Mouse (Mus musculus) embryonic facial prominence, embryonic 14.5 days (tissue): ENCODE data around the gene Hist1h2ag. TPM values are rescaled to one million over a fixed set of nuclear protein-coding genes. Genes with fewer than 3 reads are reported as not detected.
A peak's percentile ranks its signal among the peaks of the same experiment; 100 is the strongest.
"Not testable (repeated sequence)": the region's sequence is repeated elsewhere in the genome, so short reads cannot be mapped to it uniquely, and the experiment has no call there.

Experiments used
- ATAC-seq: fragments of 200-750 bp; cut with Nextera tagmentation; 2 replicates; pipeline ENCODE4 v1.8.0; 2017; ENCODE audit warnings: low read depth, moderate number of reproducible peaks, moderate TSS enrichment
- DNase-seq: peaks from one replicate; pipeline ENCODE4 v3.0.0-alpha.2; 2015; ENCODE audit warnings: low spot score
- H3K27ac ChIP-seq: fragments of 300-500 bp; sonication (generic); replicated peaks from 2 replicates; pipeline ENCODE4 v1.5.1; 2014; ENCODE audit warnings: low read depth, mild to moderate bottlenecking, low read length, moderate library complexity
- H3K27me3 ChIP-seq: fragments of 300-500 bp; sonication (generic); replicated peaks from 2 replicates; pipeline ENCODE4 v1.6.1; 2014; ENCODE audit warnings: low read length; ENCODE audit not compliant: control insufficient read depth, insufficient read depth
- H3K36me3 ChIP-seq: fragments of 300-500 bp; sonication (generic); 2 replicates; pipeline ENCODE4 v1.6.1; 2014; ENCODE audit warnings: low read length, mixed read lengths; ENCODE audit not compliant: control insufficient read depth, insufficient read depth
- H3K4me1 ChIP-seq: fragments of 300-500 bp; sonication (generic); 2 replicates; pipeline ENCODE4 v1.6.1; 2014; ENCODE audit warnings: antibody characterized with exemption, low read length; ENCODE audit not compliant: control insufficient read depth, insufficient read depth
- H3K4me2 ChIP-seq: fragments of 300-500 bp; sonication (generic); 2 replicates; pipeline ENCODE4 v1.6.1; 2014; ENCODE audit warnings: low read depth, mild to moderate bottlenecking, low read length, moderate library complexity, mixed read lengths
- H3K4me3 ChIP-seq: fragments of 300-500 bp; sonication (generic); 2 replicates; pipeline ENCODE4 v1.5.1; 2014; ENCODE audit warnings: low read depth, mild to moderate bottlenecking, low read length
- H3K9ac ChIP-seq: fragments of 300-500 bp; sonication (generic); 2 replicates; pipeline ENCODE4 v1.6.1; 2014; ENCODE audit warnings: low read depth, mild to moderate bottlenecking, low read length, moderate library complexity, mixed read lengths
- H3K9me3 ChIP-seq: fragments of 300-500 bp; sonication (generic); 2 replicates; pipeline ENCODE4 v1.6.1; 2016; ENCODE audit warnings: low read length; ENCODE audit not compliant: control insufficient read depth
- WGBS: fragments of 180-500 bp; shearing (Covaris S2); extraction: QIAGEN DNeasy Blood & Tissue Kit; methylation state at CpG from one replicate; pipeline ENCODE4 v1.1.7; 2014; 5-methylcytosine and 5-hydroxymethylcytosine counted together
- polyA plus RNA-seq: library from polyadenylated mRNA; unstranded; fragments of >200 nt; fragmentation: Nextera tagmentation; extraction: Ambion mirVana; gene quantifications from 2 replicates; pipeline ENCODE4 v1.2.1, GENCODE M21; 2014

The Hist1h2ag gene
- polyA plus RNA-seq, 1 experiment from 2014 or later, result 24.9 TPM

- H3K9ac ChIP-seq, result peak overlapping the region; percentile 63
- no peaks in the 10 kb centered on the region for H3K27me3 ChIP-seq
- ATAC-seq (no peak), DNase-seq (no peak)
- WGBS, result 7% methylated on average over 2 of the region's 2 CpGs
- H3K4me2 ChIP-seq, result peak overlapping the region; percentile 61
- peak overlapping the region; percentile 92 for H3K27ac ChIP-seq
- no peaks in the 10 kb centered on the region for H3K9me3 ChIP-seq
- no peaks in the 10 kb centered on the region for H3K36me3 ChIP-seq
- peaks cover 30% of the 10 kb centered on the region for H3K4me1 ChIP-seq
- peak overlapping the region; percentile 42 for H3K4me3 ChIP-seq
Observed at GRCm38 (mm10) chr13:22039951-22040463, 2.7 kb downstream of the Hist1h2ag start.

- no peaks in the 10 kb centered on the region for H3K36me3 ChIP-seq
- no peak for DNase-seq
- H3K4me3 ChIP-seq, result no peak overlapping the region
- no peaks in the 10 kb centered on the region for H3K27me3 ChIP-seq
- peaks cover 29% of the 10 kb centered on the region for H3K4me1 ChIP-seq
- H3K9ac ChIP-seq, result no peak overlapping the region
- no peaks in the 10 kb centered on the region for H3K9me3 ChIP-seq
- no peak for ATAC-seq
- peak overlapping the region; percentile 61 for H3K4me2 ChIP-seq
- H3K27ac ChIP-seq, result peak overlapping the region; percentile 92
- WGBS, result 59% methylated on average over 5 of the region's 5 CpGs
Observed at GRCm38 (mm10) chr13:22039364-22039763, 3.4 kb downstream of the Hist1h2ag start.

GRCm38 (mm10) chr13:22037415-22037814, 5.3 kb downstream of the Hist1h2ag start:
- ATAC-seq, result no peak

GRCm38 (mm10) chr13:22036986-22037385, 5.8 kb downstream of the Hist1h2ag start:
- peak overlapping the region; percentile 88 for H3K27ac ChIP-seq
- H3K9ac ChIP-seq, result peak overlapping the region; percentile 66; the same call in 1 of the 2 replicates
- peaks cover 25% of the 10 kb centered on the region for H3K4me1 ChIP-seq
- no peak for DNase-seq
- peak overlapping the region; percentile 41 for H3K4me3 ChIP-seq
- 43% methylated on average over 3 of the region's 3 CpGs for WGBS
- ATAC-seq, result no peak
- H3K9me3 ChIP-seq, result no peaks in the 10 kb centered on the region
- H3K27me3 ChIP-seq, result no peaks in the 10 kb centered on the region
- no peaks in the 10 kb centered on the region for H3K36me3 ChIP-seq
- H3K4me2 ChIP-seq, result peak overlapping the region; percentile 64

More at GRCm38 (mm10) chr13:22037415-22037814, 5.3 kb downstream of the Hist1h2ag start:
- no peaks in the 10 kb centered on the region for H3K36me3 ChIP-seq
- 54% methylated on average over 2 of the region's 2 CpGs for WGBS
- no peaks in the 10 kb centered on the region for H3K9me3 ChIP-seq
- peak overlapping the region; percentile 29; the same call in 1 of the 2 replicates for H3K27ac ChIP-seq
- H3K9ac ChIP-seq, result no peak overlapping the region
- no peak overlapping the region for H3K4me2 ChIP-seq
- H3K4me1 ChIP-seq, result peaks cover 28% of the 10 kb centered on the region
- no peak overlapping the region for H3K4me3 ChIP-seq
- H3K27me3 ChIP-seq, result no peaks in the 10 kb centered on the region
- DNase-seq, result no peak

GRCm38 (mm10) chr13:22036149-22036956, 6.4 kb downstream of the Hist1h2ag start:
- H3K36me3 ChIP-seq, result no peaks in the 10 kb centered on the region
- H3K4me2 ChIP-seq, result peak overlapping the region; percentile 64
- 2% methylated on average over 14 of the region's 23 CpGs for WGBS
- ATAC-seq (0 out of 2 replicates have a peak, but pooled peaks have one; percentile 1), DNase-seq (no peak)
- H3K4me3 ChIP-seq, result peak overlapping the region; percentile 41
- peak overlapping the region; percentile 88 for H3K27ac ChIP-seq
- H3K9ac ChIP-seq, result peak overlapping the region; percentile 66
- no peaks in the 10 kb centered on the region for H3K9me3 ChIP-seq
- H3K27me3 ChIP-seq, result no peaks in the 10 kb centered on the region
- peaks cover 20% of the 10 kb centered on the region for H3K4me1 ChIP-seq

GRCm38 (mm10) chr13:22035267-22036148, 7.2 kb downstream of the Hist1h2ag start, which contains the start of the genes Hist1h2ah and Hist1h2bk:
TSS of gene Hist1h2ah (minus strand) at chr13:22035568.
TSS of gene Hist1h2bk (plus strand) at chr13:22035870.
- ATAC-seq (peak; percentile 97), DNase-seq (peak; percentile 99)
- Histone ChIP-seq H3K9ac (peak within 1 kb of the TSS; percentile 72), H3K27ac (peak within 1 kb of the TSS; percentile 88), H3K4me3 (peak within 1 kb of the TSS; percentile 41), H3K4me2 (peak within 1 kb of the TSS; percentile 64), H3K4me1 (peaks cover 18% of the 10 kb centered on the region)
- 0% methylated on average over 20 of the region's 69 CpGs for WGBS
- not testable (repeated sequence) for H3K36me3 ChIP-seq, H3K27me3 ChIP-seq, H3K9me3 ChIP-seq

GRCm38 (mm10) chr13:22034443-22035266, 8.1 kb downstream of the Hist1h2ag start:
- DNase-seq (no peak), ATAC-seq (no peak)
- Histone ChIP-seq H3K36me3 (no peaks in the 10 kb centered on the region), H3K9me3 (no peaks in the 10 kb centered on the region), H3K4me3 (peak overlapping the region; percentile 41), H3K27me3 (no peaks in the 10 kb centered on the region), H3K9ac (peak overlapping the region; percentile 72), H3K27ac (peak overlapping the region; percentile 83), H3K4me2 (peak overlapping the region; percentile 64), H3K4me1 (peaks cover 10% of the 10 kb centered on the region; the same call in 1 of the 2 replicates)
- under 1% methylated on average over 9 of the region's 14 CpGs for WGBS
